Mouse (Mus musculus) embryonic facial prominence, embryonic 13.5 days (tissue): ENCODE data around the gene Cep57l1. TPM values are rescaled to one million over a fixed set of nuclear protein-coding genes. Genes with fewer than 3 reads are reported as not detected.

ENCODE experiments used
- ATAC-seq: fragments of 200-750 bp; cut with Nextera tagmentation; 2 replicates; pipeline ENCODE4 v1.8.0; 2017; ENCODE audit warnings: low read depth; ENCODE audit not compliant: insufficient number of reproducible peaks, insufficient read depth, low FRiP score, low TSS enrichment
- H3K27ac ChIP-seq: fragments of 300-500 bp; sonication (generic); 2 replicates; pipeline ENCODE4 v1.5.1; 2015; ENCODE audit warnings: moderate library complexity, mild to moderate bottlenecking, inconsistent platforms
- H3K27me3 ChIP-seq: fragments of 300-500 bp; sonication (generic); 2 replicates; pipeline ENCODE4 v1.6.1; 2015; ENCODE audit warnings: mild to moderate bottlenecking, inconsistent platforms
- H3K36me3 ChIP-seq: fragments of 300-500 bp; sonication (generic); 2 replicates; pipeline ENCODE4 v1.6.1; 2015; ENCODE audit warnings: mild to moderate bottlenecking, inconsistent platforms
- H3K4me1 ChIP-seq: fragments of 300-500 bp; sonication (generic); 2 replicates; pipeline ENCODE4 v1.6.1; 2015; ENCODE audit warnings: inconsistent platforms
- H3K4me2 ChIP-seq: fragments of 300-500 bp; sonication (generic); 2 replicates; pipeline ENCODE4 v1.6.1; 2015; ENCODE audit warnings: moderate library complexity, mild to moderate bottlenecking, inconsistent platforms
- H3K4me3 ChIP-seq: fragments of 300-500 bp; sonication (generic); 2 replicates; pipeline ENCODE4 v1.5.1; 2015; ENCODE audit warnings: mild to moderate bottlenecking, inconsistent platforms
- H3K9ac ChIP-seq: fragments of 300-500 bp; sonication (generic); 2 replicates; pipeline ENCODE4 v1.6.1; 2015; ENCODE audit warnings: mild to moderate bottlenecking, inconsistent platforms
- H3K9me3 ChIP-seq: fragments of 300-500 bp; sonication (generic); 2 replicates; pipeline ENCODE4 v1.6.1; 2016; ENCODE audit warnings: inconsistent platforms
- WGBS: fragments of 180-500 bp; shearing (Covaris S2); methylation state at CpG from one replicate; pipeline ENCODE4 v1.1.7; 2015; ENCODE audit warnings: mixed read lengths; 5-methylcytosine and 5-hydroxymethylcytosine counted together
- polyA plus RNA-seq: library from polyadenylated mRNA; unstranded; fragments of >200 nt; fragmentation: Nextera tagmentation; extraction: Ambion mirVana; gene quantifications from 2 replicates; pipeline ENCODE4 v1.2.1, GENCODE M21; 2015

The Cep57l1 gene
- polyA plus RNA-seq, 1 experiment from 2014 or later, result 27.1 TPM

- Histone ChIP-seq H3K4me1 (no peaks in the 10 kb centered on the region), H3K9me3 (no peaks in the 10 kb centered on the region), H3K36me3 (no peaks in the 10 kb centered on the region), H3K9ac (no peak overlapping the region), H3K4me2 (no peak overlapping the region), H3K27ac (no peak overlapping the region), H3K27me3 (no peaks in the 10 kb centered on the region), H3K4me3 (no peak overlapping the region)
- WGBS, result 92% methylated on average over 4 of the region's 4 CpGs
- no peak for ATAC-seq
Measured at GRCm38 (mm10) chr10:41765586-41765985, 44.1 kb downstream of the Cep57l1 start.

- H3K36me3 ChIP-seq, result no peaks in the 10 kb centered on the region
- H3K4me3 ChIP-seq, result no peak overlapping the region
- no peak overlapping the region for H3K27ac ChIP-seq
- H3K9me3 ChIP-seq, result no peaks in the 10 kb centered on the region
- H3K4me2 ChIP-seq, result no peak overlapping the region
- peaks cover 3% of the 10 kb centered on the region; the same call in 1 of the 2 replicates for H3K4me1 ChIP-seq
- H3K9ac ChIP-seq, result no peak overlapping the region
- 71% methylated on average over 3 of the region's 3 CpGs for WGBS
- no peaks in the 10 kb centered on the region for H3K27me3 ChIP-seq
- ATAC-seq, result no peak
Measured at GRCm38 (mm10) chr10:41763741-41764385, 45.8 kb downstream of the Cep57l1 start.

GRCm38 (mm10) chr10:41760866-41761265, 48.8 kb downstream of the Cep57l1 start:
- no peak overlapping the region for H3K9ac ChIP-seq
- H3K4me2 ChIP-seq, result no peak overlapping the region
- H3K4me1 ChIP-seq, result peaks cover 12% of the 10 kb centered on the region
- no peaks in the 10 kb centered on the region for H3K36me3 ChIP-seq
- no peak overlapping the region for H3K4me3 ChIP-seq
- no peak overlapping the region for H3K27ac ChIP-seq
- H3K27me3 ChIP-seq, result no peaks in the 10 kb centered on the region
- 40% methylated on average over 3 of the region's 3 CpGs for WGBS
- H3K9me3 ChIP-seq, result no peaks in the 10 kb centered on the region
- no peak for ATAC-seq

- H3K27ac ChIP-seq, result no peak overlapping the region
- ATAC-seq, result no peak
- no peak overlapping the region for H3K4me2 ChIP-seq
- peaks cover 12% of the 10 kb centered on the region for H3K4me1 ChIP-seq
- no peaks in the 10 kb centered on the region for H3K9me3 ChIP-seq
- no peak overlapping the region for H3K9ac ChIP-seq
- no peaks in the 10 kb centered on the region for H3K36me3 ChIP-seq
- H3K4me3 ChIP-seq, result no peak overlapping the region
- no peaks in the 10 kb centered on the region for H3K27me3 ChIP-seq
Measured at GRCm38 (mm10) chr10:41758041-41758440, 51.6 kb downstream of the Cep57l1 start.

- Histone ChIP-seq H3K27ac (no peak overlapping the region), H3K4me3 (no peak overlapping the region), H3K4me1 (peaks cover 12% of the 10 kb centered on the region), H3K9ac (no peak overlapping the region), H3K9me3 (no peaks in the 10 kb centered on the region), H3K27me3 (no peaks in the 10 kb centered on the region), H3K4me2 (no peak overlapping the region), H3K36me3 (no peaks in the 10 kb centered on the region)
- 91% methylated on average over 5 of the region's 5 CpGs for WGBS
- ATAC-seq, result no peak
Measured at GRCm38 (mm10) chr10:41757226-41757625, 52.4 kb downstream of the Cep57l1 start.

GRCm38 (mm10) chr10:41751867-41752480, 57.7 kb downstream of the Cep57l1 start:
- H3K4me2 ChIP-seq, result no peak overlapping the region

GRCm38 (mm10) chr10:41749306-41749705, 60.4 kb downstream of the Cep57l1 start:
- no peak for ATAC-seq
- H3K9ac ChIP-seq, result no peak overlapping the region
- no peaks in the 10 kb centered on the region for H3K36me3 ChIP-seq
- WGBS, result 80% methylated on average over 3 of the region's 3 CpGs
- no peak overlapping the region for H3K4me3 ChIP-seq
- no peak overlapping the region for H3K27ac ChIP-seq
- H3K4me1 ChIP-seq, result 0 out of 2 replicates have a peak, but pooled peaks cover 3% of the 10 kb centered on the region
- no peak overlapping the region for H3K4me2 ChIP-seq
- no peaks in the 10 kb centered on the region for H3K27me3 ChIP-seq
- H3K9me3 ChIP-seq, result no peaks in the 10 kb centered on the region

More at GRCm38 (mm10) chr10:41751867-41752480, 57.7 kb downstream of the Cep57l1 start:
- no peak for ATAC-seq
- Histone ChIP-seq H3K9me3 (no peaks in the 10 kb centered on the region), H3K4me3 (no peak overlapping the region), H3K27me3 (no peaks in the 10 kb centered on the region), H3K27ac (no peak overlapping the region), H3K36me3 (no peaks in the 10 kb centered on the region), H3K4me1 (no peaks in the 10 kb centered on the region), H3K9ac (no peak overlapping the region)
- 79% methylated on average over 14 of the region's 14 CpGs for WGBS

- Histone ChIP-seq H3K27me3 (no peaks in the 10 kb centered on the region), H3K9ac (no peak overlapping the region), H3K9me3 (no peaks in the 10 kb centered on the region), H3K36me3 (no peaks in the 10 kb centered on the region), H3K4me1 (0 out of 2 replicates have a peak, but pooled peaks cover 3% of the 10 kb centered on the region), H3K4me2 (no peak overlapping the region), H3K27ac (no peak overlapping the region), H3K4me3 (no peak overlapping the region)
- ATAC-seq, result no peak
- WGBS, result 90% methylated on average over 5 of the region's 5 CpGs
Measured at GRCm38 (mm10) chr10:41746554-41746953, 63.1 kb downstream of the Cep57l1 start.

GRCm38 (mm10) chr10:41744006-41744405, 65.7 kb downstream of the Cep57l1 start:
- 68% methylated on average over 4 of the region's 4 CpGs for WGBS

GRCm38 (mm10) chr10:41740221-41740620, 69.5 kb downstream of the Cep57l1 start:
- H3K4me3 ChIP-seq, result no peak overlapping the region
- H3K4me1 ChIP-seq, result no peaks in the 10 kb centered on the region
- no peak for ATAC-seq
- no peaks in the 10 kb centered on the region for H3K9me3 ChIP-seq
- no peak overlapping the region for H3K27ac ChIP-seq
- no peaks in the 10 kb centered on the region for H3K27me3 ChIP-seq
- no peak overlapping the region for H3K9ac ChIP-seq
- peaks cover 16% of the 10 kb centered on the region for H3K36me3 ChIP-seq
- no peak overlapping the region for H3K4me2 ChIP-seq
- WGBS, result 87% methylated on average over 2 of the region's 2 CpGs

More at GRCm38 (mm10) chr10:41744006-41744405, 65.7 kb downstream of the Cep57l1 start:
- Histone ChIP-seq H3K9me3 (no peaks in the 10 kb centered on the region), H3K27me3 (no peaks in the 10 kb centered on the region), H3K27ac (no peak overlapping the region), H3K4me3 (no peak overlapping the region), H3K4me1 (0 out of 2 replicates have a peak, but pooled peaks cover 3% of the 10 kb centered on the region), H3K9ac (no peak overlapping the region), H3K4me2 (no peak overlapping the region), H3K36me3 (no peaks in the 10 kb centered on the region; the same call in 1 of the 2 replicates)
- no peak for ATAC-seq

GRCm38 (mm10) chr10:41737245-41737644, 72.4 kb downstream of the Cep57l1 start:
- Histone ChIP-seq H3K36me3 (peaks cover 16% of the 10 kb centered on the region), H3K4me3 (no peak overlapping the region), H3K27ac (no peak overlapping the region), H3K4me2 (no peak overlapping the region), H3K4me1 (no peaks in the 10 kb centered on the region), H3K27me3 (no peaks in the 10 kb centered on the region), H3K9me3 (no peaks in the 10 kb centered on the region), H3K9ac (no peak overlapping the region)
- ATAC-seq, result no peak
- 95% methylated on average over 16 of the region's 16 CpGs for WGBS

GRCm38 (mm10) chr10:41735398-41735797, 74.3 kb downstream of the Cep57l1 start:
- Histone ChIP-seq H3K4me3 (no peak overlapping the region), H3K4me2 (no peak overlapping the region), H3K9ac (no peak overlapping the region), H3K27ac (no peak overlapping the region), H3K4me1 (no peaks in the 10 kb centered on the region), H3K27me3 (no peaks in the 10 kb centered on the region), H3K36me3 (peaks cover 19% of the 10 kb centered on the region), H3K9me3 (no peaks in the 10 kb centered on the region)
- WGBS, result 60% methylated on average over 6 of the region's 6 CpGs
- ATAC-seq, result no peak
